Mouse (Mus musculus): ENCODE data around the gene Pigz.

DNA sequence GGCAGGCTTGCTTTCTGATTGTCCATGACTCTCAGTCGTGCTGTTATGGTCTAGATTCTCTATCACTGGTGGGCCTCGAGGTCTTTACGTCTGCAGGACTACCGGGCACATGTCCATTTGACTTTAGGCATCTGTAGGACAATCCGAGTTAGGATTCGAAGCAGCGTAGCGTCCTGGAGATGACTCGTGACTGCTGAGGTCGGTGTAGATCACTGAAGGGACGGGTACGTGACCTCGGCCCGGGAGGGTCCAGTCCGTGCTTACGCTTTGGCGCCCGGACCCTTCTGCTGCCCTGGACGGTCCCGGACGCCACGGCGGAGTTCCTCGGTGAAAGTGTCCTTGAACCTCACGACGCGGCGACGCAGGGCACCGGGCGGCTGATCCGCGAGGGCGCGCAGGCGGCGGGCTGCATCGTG is 14.3 kb downstream of the Pigz start:
- no peak for TF ChIP-seq CTCF (IDR thresholded peaks at IDR 0.05; ENCODE audit: low read depth)
- TF ChIP-seq EP300 (optimal IDR thresholded peaks at IDR 0.05), result no peak
